Mouse (Mus musculus) myocyte (in vitro differentiated cells): Measurements from ENCODE around the gene Scrg1.

Source experiments
- MAX ChIP-seq: IDR thresholded peaks from one replicate; pipeline ENCODE4 v1.6.1; 2011; ENCODE audit warnings: low read depth, mild to moderate bottlenecking, control low read depth
- MYOD1 ChIP-seq, 3 experiments: IDR thresholded peaks; one replicate each; pipeline ENCODE4 v1.6.1; 2011; ENCODE audit warnings: control low read depth in 2 of 3, low read depth in 2 of 3, mild to moderate bottlenecking in 2 of 3, moderate library complexity in 1 of 3; ENCODE audit not compliant: insufficient read length in 2 of 3, control insufficient read depth in 1 of 3
- MYOG ChIP-seq, 3 experiments: IDR thresholded peaks; one replicate each; pipeline ENCODE4 v1.6.1; 2011; ENCODE audit warnings: control low read depth in 2 of 3, low read depth in 2 of 3, mild to moderate bottlenecking in 2 of 3; ENCODE audit not compliant: insufficient read length in 2 of 3, control insufficient read depth in 1 of 3, insufficient read depth in 1 of 3
- POLR2A ChIP-seq: IDR thresholded peaks from one replicate; pipeline ENCODE4 v1.6.1; 2011; ENCODE audit warnings: low read depth, mild to moderate bottlenecking, control low read depth, moderate library complexity; ENCODE audit not compliant: insufficient read length
- SRF ChIP-seq: IDR thresholded peaks from one replicate; pipeline ENCODE4 v1.6.1; 2011; ENCODE audit warnings: low read depth; ENCODE audit not compliant: control insufficient read depth, insufficient read length
- TCF12 ChIP-seq: IDR thresholded peaks from one replicate; pipeline ENCODE4 v1.6.1; 2011; ENCODE audit warnings: mild to moderate bottlenecking, control low read depth; ENCODE audit not compliant: poor library complexity, insufficient read depth, severe bottlenecking
- USF1 ChIP-seq: IDR thresholded peaks from one replicate; pipeline ENCODE4 v1.6.1; 2011; ENCODE audit warnings: low read depth, mild to moderate bottlenecking, control low read depth, moderate library complexity

- TF ChIP-seq POLR2A: no peak
- TF ChIP-seq SRF: no peak
- TF ChIP-seq USF1: no peak
- TF ChIP-seq MYOG (IDR thresholded peaks at IDR 0.05; ENCODE audit: control insufficient read depth in 1 of 3, insufficient read depth in 1 of 3, insufficient read length in 2 of 3, low read depth in 2 of 3): no peak
- no peak for TF ChIP-seq MYOD1 (IDR thresholded peaks at IDR 0.05; ENCODE audit: control insufficient read depth in 1 of 3, insufficient read length in 2 of 3, low read depth in 2 of 3)
- TF ChIP-seq MAX: no peak
- no peak for TF ChIP-seq TCF12
These were observed 27.2 kb upstream of the Scrg1 start for GRCm38 (mm10) chr8:57428566-57428965.
